Mouse (Mus musculus) neural tube, embryonic 13.5 days (tissue): ENCODE results near the gene Lrrc23. TPM values are rescaled to one million over a fixed set of nuclear protein-coding genes. Genes with fewer than 3 reads are reported as not detected.
A peak's percentile ranks its signal among the peaks of the same experiment; 100 is the strongest.
"Not testable (repeated sequence)": the region's sequence is repeated elsewhere in the genome, so short reads cannot be mapped to it uniquely, and the experiment has no call there.

Source experiments
- ATAC-seq: fragments of 200-750 bp; cut with Nextera tagmentation; 2 replicates; pipeline ENCODE4 v1.8.0; 2017; ENCODE audit warnings: low read depth, mild to moderate bottlenecking, moderate TSS enrichment, moderate library complexity
- H3K27ac ChIP-seq: fragments of 300-500 bp; sonication (generic); replicated peaks from 2 replicates; pipeline ENCODE4 v1.5.1; 2015; ENCODE audit warnings: moderate library complexity, mild to moderate bottlenecking, inconsistent platforms
- H3K27me3 ChIP-seq: fragments of 300-500 bp; sonication (generic); 2 replicates; pipeline ENCODE4 v1.6.1; 2015; ENCODE audit warnings: mild to moderate bottlenecking, inconsistent platforms
- H3K36me3 ChIP-seq: fragments of 300-500 bp; sonication (generic); 2 replicates; pipeline ENCODE4 v1.6.1; 2015; ENCODE audit warnings: mild to moderate bottlenecking, inconsistent platforms
- H3K4me1 ChIP-seq: fragments of 300-500 bp; sonication (generic); replicated peaks from 2 replicates; pipeline ENCODE4 v1.6.1; 2015; ENCODE audit warnings: inconsistent platforms
- H3K4me2 ChIP-seq: fragments of 300-500 bp; sonication (generic); 2 replicates; pipeline ENCODE4 v1.6.1; 2015; ENCODE audit warnings: inconsistent platforms, mild to moderate bottlenecking, moderate library complexity
- H3K4me3 ChIP-seq: fragments of 300-500 bp; sonication (generic); 2 replicates; pipeline ENCODE4 v1.5.1; 2015; ENCODE audit warnings: mild to moderate bottlenecking, inconsistent platforms
- H3K9ac ChIP-seq: fragments of 300-500 bp; sonication (generic); 2 replicates; pipeline ENCODE4 v1.6.1; 2015; ENCODE audit warnings: moderate library complexity, mild to moderate bottlenecking, inconsistent platforms
- H3K9me3 ChIP-seq: fragments of 300-500 bp; sonication (generic); 2 replicates; pipeline ENCODE4 v1.6.1; 2016; ENCODE audit warnings: inconsistent platforms
- WGBS: fragments of 180-500 bp; shearing (Covaris S2); methylation state at CpG from one replicate; pipeline ENCODE4 v1.1.7; 2015; 5-methylcytosine and 5-hydroxymethylcytosine counted together
- polyA plus RNA-seq: library from polyadenylated mRNA; unstranded; fragments of >200 nt; fragmentation: Nextera tagmentation; extraction: Ambion mirVana; gene quantifications from 2 replicates; pipeline ENCODE4 v1.2.1, GENCODE M21; 2015

Lrrc23 gene
- polyA plus RNA-seq, 1 experiment from 2014 or later, result 0.57 TPM

DNA sequence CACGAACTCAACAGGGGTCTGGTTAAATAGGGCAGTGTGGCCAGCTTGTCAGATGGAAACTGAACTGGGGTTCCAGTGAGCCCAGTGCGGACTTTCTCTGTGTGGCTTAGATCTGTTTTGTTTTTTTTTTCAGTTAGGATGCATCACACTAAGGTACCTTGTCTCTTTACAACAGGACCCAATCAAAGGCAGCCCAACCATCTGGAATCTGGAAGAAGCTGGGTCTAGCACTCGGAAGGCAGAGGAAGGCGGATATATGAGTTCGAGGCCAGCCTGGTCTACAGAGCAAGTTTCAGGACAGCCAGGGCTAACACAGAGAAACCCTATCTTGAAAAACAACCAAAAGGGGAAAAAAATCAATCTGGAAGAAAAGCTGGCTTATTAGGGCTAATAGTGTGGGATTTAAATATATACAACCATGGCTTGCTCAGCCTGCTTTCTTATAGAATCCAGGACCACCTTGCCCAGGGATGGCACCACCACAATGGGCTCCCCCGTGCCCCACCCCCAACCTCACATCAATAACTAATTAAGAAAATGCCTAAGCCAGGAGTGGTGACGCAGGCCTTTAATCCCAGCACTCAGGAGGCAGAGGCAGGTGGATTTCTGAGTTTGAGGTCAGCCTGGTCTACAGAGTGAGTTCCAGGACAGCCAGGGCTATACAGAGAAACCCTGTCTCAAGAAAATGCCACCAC is 27.1 kb upstream of the Lrrc23 start:
- 76% methylated on average over 7 of the region's 7 CpGs for WGBS
- no peaks in the 10 kb centered on the region for H3K9me3 ChIP-seq
- H3K4me1 ChIP-seq, result peaks cover 40% of the 10 kb centered on the region
- no peak overlapping the region for H3K9ac ChIP-seq
- peaks cover 12% of the 10 kb centered on the region for H3K36me3 ChIP-seq
- peak overlapping the region; percentile 82 for H3K27ac ChIP-seq
- peak overlapping the region; percentile 44 for H3K4me3 ChIP-seq
- H3K27me3 ChIP-seq, result no peaks in the 10 kb centered on the region
- ATAC-seq, result no peak
- peak overlapping the region; percentile 74 for H3K4me2 ChIP-seq

DNA sequence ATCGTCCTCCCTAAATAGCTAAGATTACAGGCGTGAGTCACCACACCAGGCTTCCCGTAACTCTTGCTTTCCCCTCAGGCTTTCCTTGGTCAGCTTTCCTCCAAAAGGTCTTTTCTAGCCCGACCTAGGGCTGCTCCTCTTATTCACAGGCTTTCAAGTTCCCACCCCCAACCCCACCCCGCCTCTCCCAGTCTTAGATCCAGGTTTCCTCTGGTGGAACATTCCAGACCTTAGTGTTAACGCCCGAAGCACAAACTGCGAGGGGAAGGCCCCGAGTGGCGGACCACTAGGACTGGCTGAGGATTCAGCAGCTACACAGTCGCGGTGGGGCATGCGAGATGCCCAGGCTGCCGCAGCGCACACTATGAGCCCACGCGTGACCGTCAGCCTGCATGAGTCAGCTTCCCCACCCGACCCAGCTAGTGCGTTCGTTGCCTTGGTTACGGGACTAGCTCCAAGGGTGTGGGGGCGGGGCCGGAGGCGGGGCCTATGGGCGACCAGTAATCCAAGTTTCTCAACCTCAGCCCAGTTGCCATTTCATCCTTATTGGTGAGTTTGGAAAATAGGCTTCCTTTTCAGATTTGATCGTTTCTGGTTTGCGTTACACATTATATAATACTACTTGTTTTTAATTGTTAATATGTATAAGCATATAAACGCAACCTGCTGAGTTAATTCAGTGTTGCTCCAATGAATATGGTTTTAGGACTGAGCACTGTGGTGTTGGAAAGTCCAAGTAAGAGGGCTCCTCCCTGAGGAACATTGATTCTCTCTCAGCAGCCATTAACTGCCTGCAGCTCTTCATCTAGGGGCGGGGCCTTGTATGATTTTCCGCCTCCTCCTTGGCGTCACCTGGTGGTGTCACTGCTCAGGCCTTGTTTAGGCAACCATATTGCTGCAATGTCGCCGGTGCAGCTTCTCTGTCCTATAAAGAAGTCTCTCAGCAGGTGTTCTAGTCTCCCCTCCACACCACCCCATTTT is 26.1 kb upstream of the Lrrc23 start:
- H3K4me1 ChIP-seq, result peaks cover 40% of the 10 kb centered on the region
- WGBS, result 2% methylated on average over 34 of the region's 34 CpGs
- H3K27ac ChIP-seq, result peak overlapping the region; percentile 82
- peak; percentile 80 for ATAC-seq
- H3K9ac ChIP-seq, result peak overlapping the region; percentile 69
- no peaks in the 10 kb centered on the region for H3K9me3 ChIP-seq
- no peaks in the 10 kb centered on the region for H3K27me3 ChIP-seq
- H3K4me3 ChIP-seq, result peak overlapping the region; percentile 44
- H3K36me3 ChIP-seq, result peaks cover 5% of the 10 kb centered on the region; the same call in 1 of the 2 replicates
- peak overlapping the region; percentile 74 for H3K4me2 ChIP-seq

DNA sequence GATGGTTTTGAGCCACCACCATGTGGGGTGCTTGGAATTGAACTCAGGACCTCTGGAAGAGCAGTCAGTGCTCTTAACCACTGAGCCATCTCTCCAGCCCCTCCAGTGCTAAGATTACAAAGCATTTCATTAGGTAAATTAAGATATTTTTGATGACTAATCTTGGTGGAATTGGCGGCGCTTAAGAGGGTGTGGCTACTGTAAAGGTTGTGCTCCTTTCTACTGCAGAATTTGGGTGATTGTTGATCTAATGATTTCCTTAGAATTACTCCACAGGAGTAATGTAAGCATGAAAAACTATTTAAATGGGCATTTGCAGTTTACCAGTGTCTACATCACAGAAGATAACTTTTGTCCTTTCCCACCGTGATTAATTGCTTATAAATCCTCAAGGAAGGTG is 24.8 kb upstream of the Lrrc23 start:
- no peaks in the 10 kb centered on the region for H3K9me3 ChIP-seq
- H3K4me1 ChIP-seq, result peaks cover 30% of the 10 kb centered on the region
- H3K4me2 ChIP-seq, result no peak overlapping the region
- no peak overlapping the region for H3K4me3 ChIP-seq
- WGBS, result 90% methylated on average over 3 of the region's 3 CpGs
- no peaks in the 10 kb centered on the region for H3K27me3 ChIP-seq
- H3K27ac ChIP-seq, result no peak overlapping the region
- H3K36me3 ChIP-seq, result no peaks in the 10 kb centered on the region
- no peak for ATAC-seq
- no peak overlapping the region for H3K9ac ChIP-seq

DNA sequence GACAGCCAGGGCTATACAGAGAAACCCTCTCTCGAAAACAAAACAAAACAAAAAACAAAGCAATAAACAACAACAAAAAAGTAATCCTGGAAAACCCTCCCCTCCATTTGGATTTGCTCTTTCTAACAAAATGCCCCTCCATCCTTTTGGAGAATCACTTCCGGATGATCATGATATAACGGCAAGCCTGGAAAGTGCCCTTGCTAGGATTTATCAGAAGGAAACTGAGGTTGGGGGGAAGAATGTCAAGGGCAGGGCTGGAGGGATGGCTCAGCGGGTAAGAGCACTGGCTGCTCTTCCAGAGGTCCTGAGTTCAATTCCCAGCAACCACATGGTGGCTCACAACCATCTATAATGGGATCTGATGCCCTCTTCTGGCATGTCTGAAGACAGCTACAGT is 24.2 kb upstream of the Lrrc23 start:
- H3K4me2 ChIP-seq, H3K4me3 ChIP-seq, H3K9ac ChIP-seq, H3K27me3 ChIP-seq, ATAC-seq, H3K27ac ChIP-seq, H3K9me3 ChIP-seq, H3K36me3 ChIP-seq: not testable (repeated sequence)
- 95% methylated on average over 4 of the region's 4 CpGs for WGBS
- peaks cover 23% of the 10 kb centered on the region for H3K4me1 ChIP-seq

DNA sequence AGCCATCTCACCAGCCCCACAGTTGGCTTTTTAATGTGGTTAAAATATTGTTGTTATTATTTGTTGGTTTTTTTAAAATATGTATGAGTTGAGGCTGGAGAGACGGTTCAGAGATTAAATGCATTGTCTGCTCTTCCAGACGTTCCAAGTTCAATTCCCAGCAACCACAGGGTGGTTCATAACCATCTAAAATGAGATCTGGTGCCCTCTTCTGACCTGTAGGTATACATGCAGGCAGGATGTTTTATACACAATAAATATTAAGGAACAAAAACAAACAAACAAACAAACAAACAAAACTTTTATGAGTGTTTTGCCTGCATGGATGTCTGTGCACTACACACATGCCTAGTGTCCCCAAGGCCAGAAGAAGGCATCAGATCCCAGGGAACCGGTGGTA is 23.5 kb upstream of the Lrrc23 start:
- H3K4me3 ChIP-seq, result no peak overlapping the region
- no peak overlapping the region for H3K4me2 ChIP-seq
- 75% methylated on average over 3 of the region's 3 CpGs for WGBS
- H3K4me1 ChIP-seq, result peaks cover 17% of the 10 kb centered on the region
- ATAC-seq, result no peak
- H3K27ac ChIP-seq, result no peak overlapping the region
- no peaks in the 10 kb centered on the region for H3K36me3 ChIP-seq
- H3K27me3 ChIP-seq, result no peaks in the 10 kb centered on the region
- H3K9me3 ChIP-seq, result no peaks in the 10 kb centered on the region
- no peak overlapping the region for H3K9ac ChIP-seq

DNA sequence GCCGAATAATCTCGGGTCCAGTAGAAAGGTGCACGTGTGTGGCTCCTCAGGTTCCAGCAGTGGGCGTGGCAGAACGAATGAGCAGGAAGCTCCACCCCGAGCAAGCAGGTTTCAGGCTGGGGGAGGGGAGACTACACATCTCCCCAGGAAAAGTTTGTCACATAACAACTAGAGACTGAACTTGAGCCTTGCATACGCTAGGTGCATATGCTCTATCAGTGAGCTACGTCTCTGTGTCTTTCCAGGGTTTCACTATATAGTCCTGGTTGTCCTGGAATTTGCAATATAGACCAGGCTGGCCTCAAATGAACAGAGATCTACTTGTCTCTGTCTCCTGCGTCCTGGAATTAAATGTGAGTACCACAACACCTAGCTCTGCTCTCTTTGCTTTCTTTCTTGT is 22.9 kb upstream of the Lrrc23 start:
- Histone ChIP-seq H3K4me2 (0 out of 2 replicates have a peak overlapping the region, but pooled peaks have one; percentile 20), H3K4me1 (peaks cover 16% of the 10 kb centered on the region; the same call in 1 of the 2 replicates)
- H3K4me3 ChIP-seq, ATAC-seq, H3K9ac ChIP-seq, H3K27me3 ChIP-seq, H3K36me3 ChIP-seq, H3K9me3 ChIP-seq, H3K27ac ChIP-seq: not testable (repeated sequence)
- 19% methylated on average over 6 of the region's 9 CpGs for WGBS

DNA sequence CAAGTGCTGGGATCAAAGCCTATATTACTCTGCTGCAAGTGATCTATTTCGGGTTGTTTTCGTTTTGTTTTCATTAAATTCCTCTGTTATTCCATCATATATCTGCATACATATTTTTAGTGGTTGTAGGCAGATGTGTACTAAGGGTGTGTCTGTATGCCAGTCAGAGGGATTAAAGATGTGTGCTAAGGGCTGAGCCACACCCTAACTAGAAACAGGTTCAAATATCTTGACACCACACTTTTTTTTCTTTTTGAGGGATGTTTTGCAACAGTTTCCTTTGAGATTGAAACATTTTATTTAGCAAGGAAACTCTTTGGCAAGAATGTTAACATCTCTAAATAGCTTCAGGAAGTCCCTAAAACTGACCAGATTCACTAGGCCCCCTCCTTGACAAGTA is 16.7 kb upstream of the Lrrc23 start:
- Histone ChIP-seq H3K4me1 (no peaks in the 10 kb centered on the region), H3K36me3 (no peaks in the 10 kb centered on the region), H3K27ac (no peak overlapping the region), H3K4me3 (no peak overlapping the region), H3K9me3 (no peaks in the 10 kb centered on the region), H3K4me2 (no peak overlapping the region), H3K9ac (no peak overlapping the region), H3K27me3 (no peaks in the 10 kb centered on the region)
- WGBS, result 85% methylated on average over 2 of the region's 2 CpGs
- ATAC-seq, result no peak

DNA sequence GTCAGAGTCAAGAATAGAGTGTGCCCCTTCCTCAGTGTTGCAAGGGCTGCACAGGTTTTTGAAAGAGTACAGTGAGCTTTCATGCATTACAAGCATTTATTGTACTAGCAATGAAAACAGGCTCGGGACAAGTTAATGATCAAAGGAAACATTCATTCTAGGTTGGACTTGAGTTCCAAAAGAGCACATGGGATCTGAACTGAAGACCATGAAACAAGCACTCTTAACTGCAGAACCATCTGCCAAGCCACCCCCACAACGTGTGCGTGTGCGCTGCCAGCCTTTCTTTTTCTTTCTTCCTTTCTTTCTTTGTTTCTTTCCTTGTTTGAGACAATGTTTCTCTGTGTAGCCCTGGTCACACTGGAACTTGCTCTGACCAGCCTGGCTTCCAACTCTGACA is 16.3 kb upstream of the Lrrc23 start:
- Histone ChIP-seq H3K4me2 (no peak overlapping the region), H3K36me3 (no peaks in the 10 kb centered on the region), H3K4me3 (no peak overlapping the region), H3K27ac (no peak overlapping the region), H3K4me1 (no peaks in the 10 kb centered on the region), H3K9ac (no peak overlapping the region), H3K9me3 (no peaks in the 10 kb centered on the region), H3K27me3 (no peaks in the 10 kb centered on the region)
- no peak for ATAC-seq
- 64% methylated on average over 4 of the region's 4 CpGs for WGBS

DNA sequence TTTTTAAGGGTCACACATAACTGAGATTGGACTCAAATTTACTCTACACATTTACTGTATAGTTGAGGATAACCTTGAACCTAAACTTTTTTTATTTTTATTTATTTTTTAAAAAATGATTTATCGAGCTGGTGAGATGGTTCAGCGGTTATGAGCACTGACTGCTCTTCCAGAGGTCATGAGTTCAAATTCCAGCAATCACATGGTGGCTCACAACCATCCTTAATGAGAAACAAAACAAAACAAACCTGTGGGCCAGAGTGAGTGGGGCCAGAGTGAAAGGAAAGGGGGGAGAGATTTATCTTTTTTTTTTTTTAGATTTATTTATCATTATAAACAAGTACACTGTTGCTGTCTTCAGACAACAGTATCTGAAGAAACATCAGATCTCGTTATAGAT is 12.4 kb upstream of the Lrrc23 start:
- Histone ChIP-seq H3K4me3 (no peak overlapping the region), H3K27ac (no peak overlapping the region), H3K36me3 (no peaks in the 10 kb centered on the region), H3K4me1 (no peaks in the 10 kb centered on the region), H3K9ac (no peak overlapping the region), H3K4me2 (no peak overlapping the region), H3K9me3 (no peaks in the 10 kb centered on the region), H3K27me3 (no peaks in the 10 kb centered on the region)
- WGBS, result 79% methylated on average over 3 of the region's 3 CpGs
- no peak for ATAC-seq

DNA sequence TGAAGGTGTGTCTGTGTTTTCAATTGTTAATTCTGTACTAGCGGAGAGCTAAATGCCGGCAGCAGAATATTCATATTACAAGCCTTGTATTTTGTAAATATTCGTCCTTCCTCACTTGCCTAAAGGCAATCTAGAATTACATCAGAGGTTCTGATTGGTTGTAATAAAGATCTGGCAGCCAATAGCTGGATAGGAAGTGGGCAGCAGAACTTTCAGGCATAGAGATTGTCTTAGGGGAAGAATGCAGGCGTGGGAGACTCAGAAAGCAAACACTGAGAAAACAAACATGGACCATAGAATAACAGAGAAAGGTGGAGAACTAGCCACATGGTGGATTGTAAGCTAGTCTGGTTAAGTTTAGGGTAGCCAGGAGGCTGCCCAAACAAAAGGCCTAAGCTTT is 10.6 kb upstream of the Lrrc23 start:
- H3K36me3 ChIP-seq, result no peaks in the 10 kb centered on the region
- H3K27ac ChIP-seq, result no peak overlapping the region
- H3K9me3 ChIP-seq, result no peaks in the 10 kb centered on the region
- 78% methylated on average over 4 of the region's 4 CpGs for WGBS
- H3K9ac ChIP-seq, result no peak overlapping the region
- no peak for ATAC-seq
- H3K4me2 ChIP-seq, result no peak overlapping the region
- no peak overlapping the region for H3K4me3 ChIP-seq
- H3K4me1 ChIP-seq, result no peaks in the 10 kb centered on the region
- H3K27me3 ChIP-seq, result no peaks in the 10 kb centered on the region

DNA sequence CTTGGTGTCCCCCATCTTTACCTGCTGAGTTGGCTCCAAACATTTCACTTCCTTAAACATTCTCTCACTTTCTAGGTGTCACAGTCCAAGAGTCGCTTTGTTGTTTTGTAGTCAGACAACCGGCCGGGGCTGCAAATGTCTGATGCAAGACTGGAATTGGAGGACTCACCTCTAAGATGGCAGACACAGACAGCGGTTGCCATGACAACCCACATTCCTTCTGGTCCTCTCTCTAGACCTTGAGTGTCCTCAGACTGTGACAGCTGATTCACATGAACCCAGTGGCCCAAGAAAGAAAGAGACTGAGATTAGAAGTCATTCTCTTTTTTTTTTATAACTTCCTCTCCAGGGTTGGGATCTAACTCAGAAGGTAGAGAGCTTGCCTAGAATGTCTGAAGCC is 10.0 kb upstream of the Lrrc23 start:
- Histone ChIP-seq H3K4me3 (no peak overlapping the region), H3K27ac (no peak overlapping the region), H3K9ac (no peak overlapping the region), H3K4me2 (no peak overlapping the region), H3K9me3 (no peaks in the 10 kb centered on the region), H3K4me1 (no peaks in the 10 kb centered on the region), H3K36me3 (no peaks in the 10 kb centered on the region), H3K27me3 (no peaks in the 10 kb centered on the region)
- no peak for ATAC-seq
- 85% methylated on average over 4 of the region's 4 CpGs for WGBS

DNA sequence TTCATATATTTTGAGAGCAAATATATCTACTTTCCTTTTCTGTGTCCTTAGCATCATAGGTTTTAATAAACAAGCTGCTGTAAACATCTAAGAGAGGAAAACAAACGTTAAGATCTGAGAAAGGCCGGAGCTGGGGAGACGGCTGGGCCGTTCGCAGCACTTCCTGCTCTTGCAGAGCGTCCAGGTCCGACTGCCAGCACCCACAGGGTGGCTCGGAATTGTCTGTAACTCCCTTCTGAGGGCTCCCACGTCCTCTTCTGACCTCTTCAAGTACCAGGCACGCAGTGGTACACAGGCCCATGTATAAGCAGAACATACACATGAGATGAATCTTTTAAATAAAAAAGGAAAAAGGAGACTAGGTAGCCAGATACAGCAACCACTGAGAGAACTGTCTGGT is 8.2 kb upstream of the Lrrc23 start:
- no peaks in the 10 kb centered on the region; the same call in 1 of the 2 replicates for H3K4me1 ChIP-seq
- H3K4me3 ChIP-seq, result no peak overlapping the region
- WGBS, result 81% methylated on average over 10 of the region's 10 CpGs
- H3K27ac ChIP-seq, result no peak overlapping the region
- ATAC-seq, result no peak
- H3K9ac ChIP-seq, result no peak overlapping the region
- no peaks in the 10 kb centered on the region for H3K36me3 ChIP-seq
- no peak overlapping the region for H3K4me2 ChIP-seq
- H3K9me3 ChIP-seq, result no peaks in the 10 kb centered on the region
- no peaks in the 10 kb centered on the region for H3K27me3 ChIP-seq
